Mouse (Mus musculus) liver, embryonic 16.5 days (tissue): Measurements from ENCODE around the gene Enho. TPM values are rescaled to one million over a fixed set of nuclear protein-coding genes. Genes with fewer than 3 reads are reported as not detected.
A peak's percentile ranks its signal among the peaks of the same experiment; 100 is the strongest.

ENCODE experiments used
- ATAC-seq: fragments of 200-750 bp; cut with Nextera tagmentation; 2 replicates; pipeline ENCODE4 v1.8.0; 2017; ENCODE audit warnings: low read depth, mild to moderate bottlenecking, moderate number of reproducible peaks, moderate library complexity
- H3K27ac ChIP-seq: fragments of 300-500 bp; sonication (generic); 2 replicates; pipeline ENCODE4 v1.5.1; 2014; ENCODE audit warnings: mild to moderate bottlenecking, low read length
- H3K27me3 ChIP-seq: fragments of 300-500 bp; sonication (generic); 2 replicates; pipeline ENCODE4 v1.6.1; 2014; ENCODE audit warnings: low read depth, low read length, mixed read lengths; ENCODE audit not compliant: control insufficient read depth, insufficient read depth
- H3K36me3 ChIP-seq: fragments of 300-500 bp; sonication (generic); 2 replicates; pipeline ENCODE4 v1.6.1; 2014; ENCODE audit warnings: mild to moderate bottlenecking; ENCODE audit not compliant: control insufficient read depth, insufficient read depth
- H3K4me1 ChIP-seq: fragments of 300-500 bp; sonication (generic); 2 replicates; pipeline ENCODE4 v1.6.1; 2014; ENCODE audit warnings: low read depth, low read length, mixed read lengths; ENCODE audit not compliant: control insufficient read depth
- H3K4me2 ChIP-seq: fragments of 300-500 bp; sonication (generic); 2 replicates; pipeline ENCODE4 v1.6.1; 2014; ENCODE audit warnings: low read depth, low read length, mixed read lengths
- H3K4me3 ChIP-seq: fragments of 300-500 bp; sonication (generic); 2 replicates; pipeline ENCODE4 v1.5.1; 2014; ENCODE audit warnings: low read depth, mild to moderate bottlenecking, low read length
- H3K9ac ChIP-seq: fragments of 300-500 bp; sonication (generic); 2 replicates; pipeline ENCODE4 v1.6.1; 2014; ENCODE audit warnings: low read depth, low read length
- H3K9me3 ChIP-seq: fragments of 300-500 bp; sonication (generic); replicated peaks from 2 replicates; pipeline ENCODE4 v1.6.1; 2016; ENCODE audit warnings: low read length; ENCODE audit not compliant: control insufficient read depth
- WGBS: fragments of 180-500 bp; shearing (Covaris S2); extraction: QIAGEN DNeasy Blood & Tissue Kit; methylation state at CpG from one replicate; pipeline ENCODE4 v1.1.7; 2014; ENCODE audit not compliant: insufficient replicate concordance; 5-methylcytosine and 5-hydroxymethylcytosine counted together
- polyA plus RNA-seq: library from polyadenylated mRNA; unstranded; fragments of >200 nt; fragmentation: Nextera tagmentation; extraction: Ambion mirVana; gene quantifications from 2 replicates; pipeline ENCODE4 v1.2.1, GENCODE M21; 2015

The Enho gene
- polyA plus RNA-seq, 1 experiment from 2014 or later: 4.5 TPM

DNA sequence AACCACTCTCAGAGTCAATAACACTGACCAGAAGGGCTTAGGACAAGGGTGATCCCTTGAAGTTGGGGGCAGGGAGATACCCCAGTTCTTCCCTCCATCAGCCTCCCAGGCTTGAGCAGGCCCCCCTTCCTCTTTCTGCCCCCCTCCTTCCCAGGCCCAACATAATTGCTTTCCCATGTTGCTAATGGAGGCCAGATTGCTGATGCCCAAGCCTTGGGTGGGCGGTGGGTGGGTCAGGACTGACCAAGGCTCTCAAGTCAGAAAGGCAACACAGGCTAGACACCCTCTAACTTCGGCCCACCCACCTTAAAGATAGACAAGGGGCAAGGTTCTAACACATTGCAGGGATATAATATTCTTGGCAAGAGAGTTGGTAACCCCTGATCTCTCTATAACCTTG lies 15.4 kb upstream of the Enho start:
- Histone ChIP-seq H3K4me3 (no peak overlapping the region), H3K27me3 (peaks cover 3% of the 10 kb centered on the region; the same call in 1 of the 2 replicates), H3K27ac (no peak overlapping the region), H3K4me2 (no peak overlapping the region), H3K9me3 (no peaks in the 10 kb centered on the region), H3K9ac (no peak overlapping the region), H3K36me3 (no peaks in the 10 kb centered on the region), H3K4me1 (no peaks in the 10 kb centered on the region; the same call in 1 of the 2 replicates)
- no peak for ATAC-seq
- WGBS: 40% methylated on average over 2 of the region's 2 CpGs

DNA sequence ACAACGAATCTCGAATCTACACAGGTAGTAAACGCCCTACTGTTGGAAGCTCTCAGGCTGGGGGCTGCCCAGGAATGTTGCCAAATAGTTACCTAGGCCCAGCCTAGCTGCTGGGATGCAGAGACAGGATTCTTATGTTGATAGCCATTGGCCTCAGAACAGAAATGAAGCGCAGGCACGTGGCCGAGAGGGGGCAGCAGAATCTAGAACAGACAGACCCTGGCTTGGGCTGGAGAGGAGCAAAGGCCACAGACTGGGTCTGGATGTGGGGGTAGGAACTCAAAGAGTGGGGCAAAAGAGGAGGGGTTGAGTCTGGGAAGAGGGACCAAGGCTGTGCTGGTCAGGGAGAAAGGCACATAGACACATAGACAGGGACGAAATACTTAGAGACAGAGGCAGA lies 14.1 kb upstream of the Enho start:
- no peak for ATAC-seq

DNA sequence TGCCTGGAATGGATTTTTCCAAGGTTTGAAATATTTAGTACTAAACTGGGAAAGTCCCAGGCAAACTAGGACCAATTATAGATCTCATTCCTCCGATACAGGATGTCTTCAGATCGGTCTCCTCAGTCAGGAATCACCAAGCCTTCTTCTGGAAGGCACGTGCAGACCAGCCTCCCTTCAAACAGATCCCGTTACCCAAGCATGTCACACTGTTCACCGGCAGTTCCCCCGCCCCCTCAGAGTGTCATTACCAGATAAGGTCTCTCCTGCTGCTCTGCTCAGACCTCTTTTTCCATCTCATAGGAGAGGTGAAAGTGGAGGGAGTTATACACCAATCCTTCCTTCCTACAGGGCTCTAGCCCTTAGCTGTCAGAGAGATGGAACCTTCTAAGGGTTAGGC lies 13.6 kb upstream of the Enho start:
- Histone ChIP-seq H3K4me3 (no peak overlapping the region), H3K4me2 (no peak overlapping the region), H3K27ac (no peak overlapping the region), H3K4me1 (no peaks in the 10 kb centered on the region; the same call in 1 of the 2 replicates), H3K36me3 (no peaks in the 10 kb centered on the region), H3K9me3 (no peaks in the 10 kb centered on the region), H3K9ac (no peak overlapping the region), H3K27me3 (peaks cover 3% of the 10 kb centered on the region; the same call in 1 of the 2 replicates)
- 37% methylated on average over 6 of the region's 6 CpGs for WGBS
- ATAC-seq: no peak

More for the DNA sequence above, 14.1 kb upstream of the Enho start:
- Histone ChIP-seq H3K4me3 (no peak overlapping the region), H3K9me3 (no peaks in the 10 kb centered on the region), H3K27me3 (peaks cover 3% of the 10 kb centered on the region; the same call in 1 of the 2 replicates), H3K36me3 (no peaks in the 10 kb centered on the region), H3K27ac (no peak overlapping the region), H3K9ac (no peak overlapping the region), H3K4me2 (no peak overlapping the region), H3K4me1 (no peaks in the 10 kb centered on the region; the same call in 1 of the 2 replicates)
- WGBS: 15% methylated on average over 7 of the region's 7 CpGs

DNA sequence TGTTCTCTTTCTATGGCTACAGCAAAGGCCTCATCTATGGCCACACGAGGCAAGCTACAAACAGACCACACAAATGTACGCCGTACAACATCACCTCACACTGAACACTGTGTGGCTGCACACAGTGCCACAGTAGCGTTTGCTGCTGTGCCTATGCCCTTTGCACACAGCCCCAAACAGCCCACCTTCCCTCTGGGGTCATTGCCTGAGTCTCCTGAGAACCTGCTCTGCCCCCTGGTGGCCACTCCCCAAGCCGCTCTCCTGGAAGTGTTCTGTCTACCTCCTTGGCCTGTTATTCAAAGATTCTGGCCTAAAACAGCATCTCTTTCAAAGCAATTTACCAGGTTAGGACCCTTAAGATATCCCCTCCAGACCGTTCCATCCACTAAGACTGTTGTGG lies 13.2 kb upstream of the Enho start:
- H3K4me1 ChIP-seq: no peaks in the 10 kb centered on the region
- H3K9me3 ChIP-seq: no peaks in the 10 kb centered on the region
- H3K27me3 ChIP-seq: peaks cover 3% of the 10 kb centered on the region; the same call in 1 of the 2 replicates
- H3K4me3 ChIP-seq: no peak overlapping the region
- no peaks in the 10 kb centered on the region for H3K36me3 ChIP-seq
- no peak for ATAC-seq
- WGBS: 36% methylated on average over 6 of the region's 6 CpGs
- no peak overlapping the region for H3K4me2 ChIP-seq
- no peak overlapping the region for H3K9ac ChIP-seq
- no peak overlapping the region for H3K27ac ChIP-seq

DNA sequence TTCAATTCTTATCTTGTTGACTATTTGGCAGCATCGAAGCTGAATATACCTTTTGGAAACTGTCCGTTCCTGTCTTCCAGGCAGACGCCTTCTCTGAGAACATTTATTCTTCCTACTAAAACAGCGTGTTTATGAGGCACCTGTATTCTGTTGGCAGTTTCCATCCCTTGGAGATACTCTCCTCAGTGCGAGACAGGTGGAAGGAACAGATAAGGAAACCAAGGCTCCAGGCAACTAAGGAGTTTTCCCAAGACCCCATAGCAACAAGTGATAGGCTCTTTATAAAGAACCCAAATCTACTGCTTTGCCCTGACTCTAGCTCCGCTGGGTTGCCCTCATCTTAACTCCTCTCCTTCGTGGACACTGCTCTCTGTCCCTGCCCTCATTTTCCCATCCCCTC lies 8.5 kb upstream of the Enho start:
- Histone ChIP-seq H3K27ac (no peak overlapping the region), H3K9me3 (no peaks in the 10 kb centered on the region), H3K27me3 (no peaks in the 10 kb centered on the region), H3K9ac (no peak overlapping the region), H3K4me3 (no peak overlapping the region), H3K36me3 (no peaks in the 10 kb centered on the region), H3K4me1 (no peaks in the 10 kb centered on the region), H3K4me2 (no peak overlapping the region)
- 34% methylated on average over 7 of the region's 7 CpGs for WGBS
- ATAC-seq: peak; percentile 55

DNA sequence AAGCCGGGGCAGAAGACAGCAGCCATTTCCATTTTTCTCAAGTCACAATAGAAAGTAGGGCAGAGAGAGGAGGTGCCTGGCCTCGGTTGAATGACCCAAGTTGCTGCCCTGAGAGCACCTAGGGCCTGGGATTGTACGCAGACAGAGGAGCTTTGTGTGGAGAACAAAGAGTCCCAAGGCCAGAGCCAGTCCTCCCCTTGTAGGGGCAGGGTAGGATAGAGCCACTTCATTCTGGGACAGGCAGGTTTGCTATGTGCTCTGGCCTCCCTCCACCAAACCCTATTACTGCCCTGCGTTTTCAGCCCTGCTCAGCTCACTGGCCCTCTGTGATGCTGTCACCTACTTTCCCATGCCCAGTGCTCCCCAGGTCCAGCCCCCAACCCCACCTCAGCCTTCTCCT lies 8.0 kb upstream of the Enho start:
- no peak for ATAC-seq
- no peak overlapping the region for H3K27ac ChIP-seq
- no peak overlapping the region for H3K4me2 ChIP-seq

DNA sequence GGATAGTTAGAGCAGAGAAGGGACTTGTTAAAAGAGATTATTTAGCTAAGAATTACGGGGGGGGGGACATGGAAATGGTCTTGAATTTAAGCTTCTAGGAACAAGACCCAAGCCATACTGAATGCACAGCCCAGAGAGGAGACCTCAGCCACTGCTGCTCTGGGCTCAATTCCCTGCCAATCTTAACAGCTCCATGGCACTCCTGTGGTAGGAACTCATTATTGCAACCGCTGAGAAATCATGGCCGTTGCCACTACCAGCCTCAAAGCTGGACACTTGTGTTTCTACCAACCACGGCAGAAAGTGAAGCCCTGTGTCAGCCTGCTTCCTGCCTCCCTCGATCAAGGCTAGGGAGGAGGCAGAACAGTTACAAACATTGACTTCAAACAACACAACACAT lies 5.4 kb upstream of the Enho start:
- Histone ChIP-seq H3K27me3 (no peaks in the 10 kb centered on the region), H3K36me3 (no peaks in the 10 kb centered on the region), H3K4me3 (no peak overlapping the region), H3K27ac (no peak overlapping the region), H3K4me1 (peaks cover 2% of the 10 kb centered on the region), H3K9ac (no peak overlapping the region), H3K9me3 (no peaks in the 10 kb centered on the region), H3K4me2 (no peak overlapping the region)
- no peak for ATAC-seq
- WGBS: 13% methylated on average over 5 of the region's 5 CpGs

More for the DNA sequence above, 8.0 kb upstream of the Enho start:
- Histone ChIP-seq H3K9ac (no peak overlapping the region), H3K4me1 (no peaks in the 10 kb centered on the region), H3K36me3 (no peaks in the 10 kb centered on the region), H3K9me3 (no peaks in the 10 kb centered on the region), H3K27me3 (no peaks in the 10 kb centered on the region), H3K4me3 (no peak overlapping the region)
- WGBS: 55% methylated on average over 4 of the region's 4 CpGs

DNA sequence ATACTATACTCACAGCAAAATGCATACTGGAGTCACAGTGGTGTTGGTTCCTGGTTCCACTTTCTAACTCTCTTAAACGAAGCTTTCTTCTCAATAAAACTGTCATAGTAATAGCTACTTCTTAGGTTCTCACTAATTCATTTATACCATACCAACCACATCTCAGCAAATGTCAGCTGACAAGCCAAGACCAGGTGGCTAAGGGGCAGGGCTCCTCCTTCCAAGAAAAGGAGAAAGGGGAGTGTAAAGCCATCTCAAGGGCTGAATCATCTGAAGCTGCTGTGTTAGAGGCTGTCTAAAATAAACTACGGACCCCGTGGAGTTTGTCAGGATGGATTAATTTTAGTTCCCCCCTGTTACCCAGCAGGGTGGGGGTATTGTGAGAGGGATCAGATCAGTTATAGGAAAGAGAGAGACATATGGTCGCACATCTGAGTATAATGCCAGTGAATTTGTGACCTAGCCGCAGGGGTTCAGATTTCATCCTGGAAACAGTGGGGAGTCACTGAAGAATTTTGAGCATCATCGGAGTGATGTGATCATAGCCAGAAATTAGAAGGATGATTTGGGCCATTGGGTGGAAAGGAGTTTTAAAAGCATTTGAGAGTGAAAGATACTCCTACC lies 1.2 kb upstream of the Enho start:
- no peak for ATAC-seq
- Histone ChIP-seq H3K27ac (no peak overlapping the region), H3K9me3 (no peaks in the 10 kb centered on the region), H3K9ac (no peak overlapping the region), H3K4me2 (no peak overlapping the region), H3K4me3 (no peak overlapping the region), H3K4me1 (peaks cover 9% of the 10 kb centered on the region), H3K27me3 (peaks cover 15% of the 10 kb centered on the region), H3K36me3 (no peaks in the 10 kb centered on the region)
- 73% methylated on average over 6 of the region's 6 CpGs for WGBS

DNA sequence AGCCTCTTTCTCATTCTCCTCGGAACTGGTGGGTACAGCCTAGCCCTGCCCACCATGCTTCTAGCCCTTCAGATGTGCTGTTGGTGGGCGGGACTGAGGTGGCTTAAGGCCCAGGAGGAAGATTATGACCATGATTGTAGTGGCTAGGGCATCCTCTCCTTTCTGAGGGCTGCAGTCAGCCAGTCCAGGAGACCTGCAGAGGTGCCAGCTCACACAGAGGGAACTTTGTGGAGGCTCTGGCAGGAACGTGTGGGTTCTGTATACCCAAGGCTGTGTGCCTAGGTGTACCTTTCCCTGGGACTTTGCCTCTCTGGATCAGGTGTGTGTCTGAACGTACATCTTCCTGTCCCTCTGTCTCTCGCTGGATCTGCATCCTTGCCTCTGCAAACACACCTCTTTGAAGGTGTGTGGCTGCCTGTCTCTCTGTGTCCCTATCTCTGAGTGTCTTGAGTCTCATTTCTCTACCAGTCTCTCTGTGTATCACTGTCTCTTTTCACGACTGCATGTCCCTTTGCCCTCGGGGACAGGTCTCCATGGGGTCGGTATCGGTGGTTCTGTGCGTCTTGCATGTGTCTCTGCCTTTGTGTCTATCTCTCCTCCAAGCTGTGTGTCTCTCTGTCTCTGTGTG lies 796 bp downstream of the Enho start:
- Histone ChIP-seq H3K4me2 (peak overlapping the region; percentile 80), H3K36me3 (no peaks in the 10 kb centered on the region), H3K4me1 (peaks cover 9% of the 10 kb centered on the region), H3K9ac (no peak overlapping the region), H3K4me3 (peak overlapping the region; percentile 50), H3K27me3 (peaks cover 15% of the 10 kb centered on the region), H3K9me3 (no peaks in the 10 kb centered on the region), H3K27ac (no peak overlapping the region)
- 18% methylated on average over 10 of the region's 10 CpGs for WGBS
- no peak for ATAC-seq
